Mouse (Mus musculus): Measurements from ENCODE around the gene Ptrh2. TPM values are rescaled to one million over a fixed set of nuclear protein-coding genes. Genes with fewer than 3 reads are reported as not detected.

Gene Ptrh2
- total RNA-seq (2021): 1 to 10 TPM; 8.9 to 9.8 TPM

GRCm38 (mm10) chr11:86683395-86684125 lies at the start of gene Ptrh2, which contains the start of gene Vmp1:
Gene Ptrh2, plus strand, starts transcription at chr11:86683985.
Gene Vmp1, minus strand, starts transcription at chr11:86683836.
- peak; percentile 89 to 92 for DNase-seq (ENCODE audit: extremely low spot score in 1 of 2, low spot score in 1 of 2)

- no peak for DNase-seq (ENCODE audit: extremely low spot score in 1 of 2, low spot score in 1 of 2)
These were observed 49.4 kb upstream of the Ptrh2 start for GRCm38 (mm10) chr11:86634396-86634795.

DNA sequence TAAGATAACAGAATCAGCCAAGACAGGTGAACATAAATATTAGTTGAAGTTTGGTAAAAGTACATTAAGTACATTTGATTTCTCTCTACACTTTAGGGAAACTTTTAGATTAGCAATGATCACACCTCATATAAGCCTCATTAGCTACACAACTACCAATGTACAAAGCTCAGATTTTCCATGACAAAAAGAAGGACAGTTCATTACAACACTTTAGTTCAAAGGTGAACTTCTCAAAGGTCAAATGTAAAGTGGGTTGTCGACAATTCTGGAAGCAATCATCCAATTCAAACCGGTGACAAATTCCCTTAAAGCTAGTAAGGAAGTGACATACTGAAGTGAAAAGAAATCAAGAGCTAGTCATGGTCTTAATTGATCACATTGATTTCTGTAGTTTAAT lies 46.1 kb upstream of the Ptrh2 start:
- no peak for DNase-seq (ENCODE audit: extremely low spot score in 1 of 2, low spot score in 1 of 2)

- no peak for DNase-seq (ENCODE audit: extremely low spot score in 1 of 2, low spot score in 1 of 2)
These were observed 42.1 kb upstream of the Ptrh2 start for GRCm38 (mm10) chr11:86641714-86642113.

- no peak for DNase-seq (ENCODE audit: extremely low spot score in 1 of 2, low spot score in 1 of 2)
These were observed 39.2 kb upstream of the Ptrh2 start for GRCm38 (mm10) chr11:86644553-86644952.

GRCm38 (mm10) chr11:86646136-86646834 lies 37.5 kb upstream of the Ptrh2 start:
- DNase-seq (ENCODE audit: extremely low spot score in 1 of 2, low spot score in 1 of 2): no peak

- no peak for DNase-seq (ENCODE audit: extremely low spot score in 1 of 2, low spot score in 1 of 2)
These were observed 36.8 kb upstream of the Ptrh2 start for GRCm38 (mm10) chr11:86646885-86647459.

- no peak for DNase-seq (ENCODE audit: extremely low spot score in 1 of 2, low spot score in 1 of 2)
These were observed 35.9 kb upstream of the Ptrh2 start for GRCm38 (mm10) chr11:86647706-86648447.

- DNase-seq (ENCODE audit: extremely low spot score in 1 of 2, low spot score in 1 of 2): no peak
These were observed 34.2 kb upstream of the Ptrh2 start for GRCm38 (mm10) chr11:86649542-86649941.

DNA sequence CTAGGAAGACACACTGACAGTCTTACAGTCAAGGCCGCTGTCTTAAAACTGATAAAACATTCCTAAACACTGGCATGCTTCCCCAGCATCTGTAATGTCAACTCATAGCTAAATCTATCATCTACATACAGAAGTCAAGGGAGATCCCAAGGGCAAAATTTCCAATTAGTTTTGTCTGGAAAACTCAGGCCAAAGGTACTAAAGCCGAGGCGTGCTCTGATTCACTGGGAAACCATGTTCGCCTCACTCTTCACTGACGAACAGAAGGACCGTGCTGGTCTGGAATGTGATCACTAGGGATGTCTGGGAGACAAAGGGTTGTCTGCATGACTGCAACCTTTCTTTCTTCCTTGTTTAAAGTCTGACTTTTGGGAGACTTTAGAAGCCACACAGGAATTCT lies 33.1 kb upstream of the Ptrh2 start:
- DNase-seq (ENCODE audit: extremely low spot score in 1 of 2, low spot score in 1 of 2): no peak

GRCm38 (mm10) chr11:86652578-86652979 lies 31.2 kb upstream of the Ptrh2 start:
- DNase-seq (ENCODE audit: extremely low spot score in 1 of 2, low spot score in 1 of 2): no peak

GRCm38 (mm10) chr11:86653446-86653845 lies 30.3 kb upstream of the Ptrh2 start:
- peak in 1 of 2 experiments; percentile 32 for DNase-seq (ENCODE audit: extremely low spot score in 1 of 2, low spot score in 1 of 2)

DNA sequence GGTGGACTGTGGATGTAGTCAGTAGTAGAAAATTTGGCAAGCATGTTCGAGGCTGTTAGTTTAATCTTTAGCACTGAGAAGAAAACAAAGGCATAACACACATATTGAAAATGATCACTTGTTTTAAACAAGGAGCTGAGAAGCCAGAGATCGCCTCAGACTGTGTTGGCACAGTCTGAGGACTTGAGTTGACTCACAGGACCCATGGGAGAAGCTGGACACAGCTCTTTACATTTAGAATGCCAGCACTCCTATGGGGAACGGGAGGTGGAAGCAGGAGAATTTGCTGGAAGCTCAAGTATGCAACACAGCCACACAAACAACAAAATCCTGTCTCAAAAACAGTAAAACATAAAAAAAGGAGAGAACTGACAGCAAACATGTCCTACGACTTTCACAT lies 29.7 kb upstream of the Ptrh2 start:
- DNase-seq (ENCODE audit: extremely low spot score in 1 of 2, low spot score in 1 of 2): no peak

DNA sequence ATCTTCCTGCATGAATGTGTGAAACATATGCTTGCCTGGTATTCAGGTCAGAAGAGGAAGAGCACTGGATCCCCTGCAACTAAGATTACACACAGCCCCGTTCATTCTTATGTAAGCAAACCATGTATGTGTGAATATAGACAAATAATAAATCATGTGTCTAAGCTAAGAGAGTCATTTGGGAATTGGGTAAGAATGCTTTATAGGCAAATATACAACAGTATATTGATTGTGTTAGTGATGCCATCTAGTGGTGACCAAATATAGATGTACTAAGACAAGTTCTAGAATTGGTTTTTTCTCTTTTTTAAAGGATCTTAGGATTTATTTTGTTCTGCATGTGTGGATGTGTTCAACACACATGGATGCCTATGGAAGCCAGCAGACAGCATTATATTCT lies 28.1 kb upstream of the Ptrh2 start:
- no peak for DNase-seq (ENCODE audit: extremely low spot score in 1 of 2, low spot score in 1 of 2)

DNA sequence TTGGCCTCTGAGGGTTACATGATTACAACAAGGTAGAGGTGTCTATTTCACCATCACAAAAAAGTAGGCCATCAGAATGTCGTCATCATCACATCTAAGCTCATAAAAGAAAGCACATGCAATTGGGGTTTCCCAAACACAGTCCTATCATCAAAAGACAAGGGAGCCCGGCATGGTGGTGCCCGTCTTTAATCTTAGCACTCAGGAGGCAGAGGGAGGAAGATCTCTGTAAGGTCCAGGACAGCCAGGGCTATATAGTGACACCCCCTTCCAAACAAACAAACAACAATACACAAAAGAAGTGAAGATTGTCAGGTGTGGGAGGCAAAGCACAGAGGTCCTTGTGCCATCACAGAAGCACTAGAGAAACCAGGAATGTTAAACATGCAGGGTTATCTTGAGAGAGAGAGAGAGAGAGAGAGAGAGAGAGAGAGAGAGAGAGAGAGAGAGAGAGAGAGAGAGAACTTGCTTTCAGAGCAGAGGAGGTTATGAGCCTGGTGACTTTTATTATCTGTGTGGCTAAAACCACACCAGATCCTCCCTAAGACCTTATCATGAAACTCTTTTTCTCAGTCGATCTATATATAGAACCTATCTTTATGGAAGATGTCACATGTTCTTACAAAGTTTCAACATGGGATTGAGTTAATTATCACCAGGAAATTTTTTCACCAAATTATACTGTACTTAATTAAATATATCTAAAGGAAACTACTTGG lies 26.8 kb upstream of the Ptrh2 start:
- DNase-seq (ENCODE audit: extremely low spot score in 1 of 2, low spot score in 1 of 2): no peak

GRCm38 (mm10) chr11:86657863-86658262 lies 25.9 kb upstream of the Ptrh2 start:
- no peak for DNase-seq (ENCODE audit: extremely low spot score in 1 of 2, low spot score in 1 of 2)

GRCm38 (mm10) chr11:86662986-86663895 lies 20.5 kb upstream of the Ptrh2 start:
- no peak for DNase-seq (ENCODE audit: extremely low spot score in 1 of 2, low spot score in 1 of 2)

DNA sequence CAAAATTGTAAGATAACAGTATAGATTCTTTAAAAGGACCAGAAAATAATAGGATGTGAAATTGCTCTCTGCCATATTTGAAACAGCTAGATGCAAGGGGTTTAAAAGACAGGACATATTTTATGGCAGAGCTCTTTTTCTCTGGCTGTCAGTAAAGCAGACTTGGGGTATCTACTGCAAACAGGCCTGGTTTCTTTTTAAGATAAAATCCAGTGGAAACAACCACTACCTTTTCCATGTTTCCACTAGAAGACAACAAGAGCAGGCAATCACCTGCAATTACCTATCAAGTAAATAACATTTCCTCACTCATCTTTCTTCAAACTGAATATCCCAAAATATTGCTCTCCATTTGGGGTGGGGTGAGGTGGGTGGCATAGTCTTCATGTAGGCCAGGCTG lies 19.8 kb upstream of the Ptrh2 start:
- no peak for DNase-seq (ENCODE audit: extremely low spot score in 1 of 2, low spot score in 1 of 2)

DNA sequence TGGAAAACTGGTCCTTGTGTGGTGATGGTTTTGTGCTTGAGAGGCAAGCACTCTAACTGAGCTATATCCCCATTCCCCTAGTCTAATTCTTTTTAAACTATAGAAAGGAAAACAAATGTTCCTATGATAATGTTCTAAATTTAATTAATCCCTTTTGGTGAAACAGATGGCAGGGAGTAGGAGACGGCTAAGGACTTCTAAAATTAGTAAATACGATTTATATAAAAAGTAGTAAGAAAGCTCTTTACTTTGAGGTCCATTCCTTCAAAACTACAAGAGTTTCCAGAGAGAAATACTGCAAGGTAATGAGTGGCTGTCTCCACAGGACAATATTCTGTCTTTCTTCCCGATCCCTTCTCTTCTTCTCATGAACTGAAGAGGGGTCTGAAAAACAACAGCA lies 19.4 kb upstream of the Ptrh2 start:
- DNase-seq (ENCODE audit: extremely low spot score in 1 of 2, low spot score in 1 of 2): no peak
